Mouse (Mus musculus) E14TG2a.4 (cell line): Measurements from ENCODE around the gene Fer.
"Not testable (repeated sequence)": the region's sequence is repeated elsewhere in the genome, so short reads cannot be mapped to it uniquely, and the experiment has no call there.

Source experiments
- H3K27me3 ChIP-seq: 2 replicates; pipeline ENCODE4 v1.6.1; 2014; ENCODE audit warnings: low read length, control low read depth; ENCODE audit not compliant: insufficient read depth
- H3K36me3 ChIP-seq: 2 replicates; pipeline ENCODE4 v1.6.1; 2014; ENCODE audit warnings: low read length, control low read depth; ENCODE audit not compliant: insufficient read depth
- H3K4me1 ChIP-seq: replicated peaks from 2 replicates; pipeline ENCODE4 v1.6.1; 2014; ENCODE audit warnings: low read depth, low read length, control low read depth
- H3K4me3 ChIP-seq: replicated peaks from 2 replicates; pipeline ENCODE4 v1.5.1; 2014; ENCODE audit warnings: mild to moderate bottlenecking, low read length
- H3K9me3 ChIP-seq: 2 replicates; pipeline ENCODE4 v1.6.1; 2014; ENCODE audit warnings: low read length, control low read depth
- CTCF ChIP-seq: conservative IDR thresholded peaks from 2 replicates; pipeline ENCODE4 v1.5.1; 2014; ENCODE audit warnings: low read length
- NANOG ChIP-seq: IDR thresholded peaks from 2 replicates; pipeline ENCODE4 v1.6.1; 2014; ENCODE audit warnings: borderline replicate concordance, low read length, mixed read lengths
- POU5F1 ChIP-seq: IDR thresholded peaks from 2 replicates; pipeline ENCODE4 v1.6.1; 2014; ENCODE audit warnings: low read length, borderline replicate concordance

Fer gene

DNA sequence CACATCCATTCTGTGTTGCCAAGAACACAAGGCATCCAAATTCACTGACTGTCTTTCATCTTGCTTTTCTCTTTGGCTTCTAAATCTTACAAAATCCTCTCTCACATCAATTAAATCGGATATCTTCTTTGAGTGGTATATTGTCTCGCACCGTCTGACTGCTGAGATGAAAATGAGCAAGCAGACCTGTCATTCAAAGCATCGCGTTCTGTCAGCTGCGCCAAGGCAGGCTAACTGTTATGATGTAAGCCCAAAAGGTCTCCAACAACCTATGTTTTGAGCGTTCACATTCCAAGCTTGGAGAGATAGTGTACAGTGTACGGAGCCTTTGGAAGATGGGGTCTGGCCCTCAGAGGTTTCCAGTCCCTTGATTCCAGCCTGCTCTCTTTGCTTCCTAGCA, 26.2 kb upstream of the Fer start:
- Histone ChIP-seq H3K4me1 (peaks cover 30% of the 10 kb centered on the region), H3K4me3 (no peak overlapping the region), H3K36me3 (no peaks in the 10 kb centered on the region), H3K9me3 (no peaks in the 10 kb centered on the region), H3K27me3 (no peaks in the 10 kb centered on the region)
- no peak for TF ChIP-seq POU5F1
- no peak for TF ChIP-seq CTCF
- TF ChIP-seq NANOG, result no peak

DNA sequence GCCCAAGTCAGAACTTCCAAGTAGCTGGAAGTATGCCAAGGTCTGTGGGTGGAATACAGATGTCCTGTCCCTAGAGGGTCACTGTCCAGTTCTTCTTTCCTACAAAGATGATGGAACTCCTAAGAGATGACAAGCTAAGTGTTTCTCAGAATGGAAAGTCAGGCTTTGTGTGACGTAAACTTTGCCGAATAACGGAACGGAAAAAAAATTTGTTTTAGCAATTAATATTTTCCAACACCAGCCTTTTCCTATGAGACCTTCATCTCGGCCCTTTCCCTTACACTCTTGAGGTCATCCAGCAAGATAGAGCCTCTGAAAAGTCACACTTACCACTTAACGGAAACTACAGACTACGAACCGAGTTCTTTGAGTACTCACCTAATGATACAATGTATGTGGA, 24.7 kb upstream of the Fer start:
- Histone ChIP-seq H3K4me3 (no peak overlapping the region), H3K27me3 (no peaks in the 10 kb centered on the region), H3K36me3 (no peaks in the 10 kb centered on the region), H3K9me3 (no peaks in the 10 kb centered on the region), H3K4me1 (peaks cover 18% of the 10 kb centered on the region)
- TF ChIP-seq NANOG (no peak), CTCF (no peak), POU5F1 (no peak)

DNA sequence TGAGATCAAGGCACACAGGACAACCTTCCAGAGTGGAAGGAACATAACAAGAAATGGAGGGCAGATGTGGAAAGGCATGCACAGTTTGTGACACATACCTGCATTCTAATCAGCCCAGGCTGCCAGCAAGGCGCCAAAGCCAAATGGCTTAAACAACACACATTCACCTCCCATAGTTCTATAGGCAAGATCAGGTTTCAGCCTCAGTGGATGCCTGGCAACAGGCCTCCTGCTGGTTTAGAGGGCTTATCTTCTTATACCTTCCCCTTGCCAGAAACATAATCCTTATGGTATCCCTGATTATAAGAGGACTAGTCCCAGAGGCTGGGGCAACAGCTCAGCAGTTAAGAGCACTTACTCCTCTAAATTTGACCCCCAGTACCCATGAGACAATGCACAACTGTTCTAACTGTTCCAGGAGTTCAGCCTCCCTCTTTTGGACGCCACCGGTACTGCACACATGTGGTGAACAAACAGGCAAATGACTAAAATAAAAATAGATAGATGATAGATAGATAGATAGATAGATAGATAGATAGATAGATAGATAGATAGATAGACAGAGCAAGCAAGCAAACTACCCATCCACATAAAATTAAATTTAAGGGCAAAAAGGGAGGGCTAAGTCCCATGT, 23.1 kb upstream of the Fer start:
- H3K4me1 ChIP-seq, result peaks cover 15% of the 10 kb centered on the region
- TF ChIP-seq CTCF (peak; percentile 66), POU5F1 (no peak)
- no peaks in the 10 kb centered on the region for H3K27me3 ChIP-seq
- no peaks in the 10 kb centered on the region for H3K9me3 ChIP-seq
- H3K4me3 ChIP-seq, result no peak overlapping the region
- no peaks in the 10 kb centered on the region for H3K36me3 ChIP-seq

DNA sequence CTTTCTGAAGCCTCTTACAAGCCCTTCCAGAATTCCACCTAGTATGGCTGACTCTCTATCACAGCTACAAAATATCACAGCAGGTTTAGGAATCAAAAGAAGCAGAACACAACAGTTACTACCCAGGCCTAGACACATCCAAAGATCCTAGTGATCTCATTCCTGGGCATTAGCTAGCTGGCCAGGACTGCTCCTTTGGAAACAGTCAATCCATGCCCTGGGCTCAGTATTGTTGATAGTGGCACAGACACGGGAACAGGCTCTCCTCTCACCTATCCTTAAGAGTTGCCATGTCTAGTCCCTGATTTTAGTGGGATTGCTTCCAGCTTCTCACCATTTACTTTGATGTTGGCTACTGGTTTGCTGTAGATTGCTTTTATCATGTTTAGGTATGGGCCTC, 20.6 kb upstream of the Fer start:
- H3K4me3 ChIP-seq, result no peak overlapping the region
- peaks cover 36% of the 10 kb centered on the region for H3K4me1 ChIP-seq
- no peaks in the 10 kb centered on the region for H3K27me3 ChIP-seq
- no peaks in the 10 kb centered on the region for H3K9me3 ChIP-seq
- H3K36me3 ChIP-seq, result no peaks in the 10 kb centered on the region
- TF ChIP-seq NANOG, result no peak
- no peak for TF ChIP-seq CTCF
- TF ChIP-seq POU5F1, result no peak

DNA sequence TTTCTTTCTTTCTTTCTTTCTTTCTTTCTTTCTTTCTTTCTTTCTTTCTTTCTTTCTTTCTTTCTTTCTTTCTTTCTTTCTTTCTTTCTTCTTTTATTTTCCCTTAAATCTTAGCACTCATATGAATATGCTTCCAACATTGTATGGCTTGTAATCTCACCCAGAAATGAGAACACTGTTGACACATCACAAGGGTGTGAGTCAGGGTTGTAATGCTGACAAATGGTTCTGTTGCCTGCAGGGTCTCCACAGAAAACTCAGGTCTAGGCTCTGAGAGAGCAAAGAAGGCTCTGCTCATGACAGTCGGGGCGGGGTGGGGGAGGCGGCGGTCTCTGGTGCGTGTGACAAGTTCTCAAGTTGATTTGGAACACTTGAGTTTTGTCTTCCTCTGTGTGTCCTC, 17.9 kb upstream of the Fer start:
- TF ChIP-seq POU5F1 (no peak), CTCF (no peak), NANOG (no peak)
- H3K36me3 ChIP-seq, result no peaks in the 10 kb centered on the region
- H3K4me3 ChIP-seq, result no peak overlapping the region
- H3K4me1 ChIP-seq, result peaks cover 32% of the 10 kb centered on the region
- no peaks in the 10 kb centered on the region for H3K27me3 ChIP-seq
- H3K9me3 ChIP-seq, result no peaks in the 10 kb centered on the region

DNA sequence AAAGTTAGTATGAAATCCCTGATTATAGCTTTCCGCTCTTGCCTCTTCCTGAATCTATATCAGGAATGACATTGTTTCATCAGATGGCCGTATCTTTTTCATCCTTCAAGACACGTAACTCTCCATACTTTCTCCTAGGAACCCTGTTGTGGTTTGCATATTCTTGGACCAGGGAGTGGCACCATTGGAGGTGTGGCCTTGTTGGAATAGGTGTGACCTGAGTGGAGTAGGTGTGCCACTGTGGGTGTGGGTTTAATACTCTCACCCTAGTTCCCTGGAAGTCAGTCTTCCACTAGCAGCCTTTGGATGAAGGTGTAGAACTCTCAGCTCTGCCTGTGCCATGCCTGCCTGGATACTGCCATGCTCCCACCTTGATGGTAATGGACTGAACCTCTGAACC, 17.1 kb upstream of the Fer start:
- H3K9me3 ChIP-seq, result not testable (repeated sequence)
- H3K4me1 ChIP-seq, result peaks cover 37% of the 10 kb centered on the region

DNA sequence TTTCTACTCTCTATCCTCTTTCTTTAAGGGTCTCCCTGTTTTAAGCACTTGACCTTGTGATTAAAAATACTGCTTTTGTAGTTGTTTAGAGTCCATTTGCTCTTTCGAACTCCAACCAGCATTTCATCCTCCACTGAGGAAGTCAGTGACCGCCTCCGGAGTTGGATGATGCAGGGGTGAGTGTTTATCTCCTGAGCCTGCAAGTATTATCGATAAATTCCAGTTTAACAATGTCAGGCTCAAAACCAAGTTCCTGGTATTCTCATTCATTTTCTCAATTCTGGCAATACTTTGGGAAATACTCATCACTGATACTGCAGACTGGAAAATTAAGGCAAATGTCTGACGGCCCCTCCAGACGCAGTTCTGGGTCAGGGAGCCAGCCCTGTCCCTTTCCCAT, 13.7 kb upstream of the Fer start:
- H3K4me3 ChIP-seq, result peak overlapping the region; percentile 88
- TF ChIP-seq NANOG (no peak), CTCF (no peak), POU5F1 (no peak)
- H3K36me3 ChIP-seq, result no peaks in the 10 kb centered on the region
- 0 out of 2 replicates have a peak, but pooled peaks cover 2% of the 10 kb centered on the region for H3K27me3 ChIP-seq
- no peaks in the 10 kb centered on the region for H3K9me3 ChIP-seq
- H3K4me1 ChIP-seq, result peaks cover 35% of the 10 kb centered on the region

More for the DNA sequence above, 17.1 kb upstream of the Fer start:
- not testable (repeated sequence) for H3K36me3 ChIP-seq, H3K4me3 ChIP-seq, H3K27me3 ChIP-seq

DNA sequence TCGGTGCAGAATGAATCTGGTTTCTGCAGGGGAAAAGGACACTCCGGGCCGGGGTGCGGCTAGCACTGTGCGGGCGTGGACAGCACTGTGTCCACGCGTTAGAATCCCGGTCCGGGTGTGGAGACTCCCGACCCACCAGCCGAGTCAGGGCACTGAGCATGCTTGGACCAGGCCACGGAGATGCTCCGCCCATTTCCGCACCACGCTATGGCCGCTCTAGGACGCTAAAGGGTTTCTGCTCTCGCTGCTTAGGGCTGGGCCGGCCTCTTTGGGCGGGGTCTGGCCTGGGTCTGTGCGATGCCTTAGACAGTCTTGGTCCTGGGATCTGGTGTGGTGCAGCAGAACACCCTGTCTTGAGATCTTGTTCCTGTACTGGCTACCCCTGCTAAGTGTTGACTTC, 13.3 kb upstream of the Fer start:
- H3K36me3 ChIP-seq, result no peaks in the 10 kb centered on the region
- 0 out of 2 replicates have a peak, but pooled peaks cover 2% of the 10 kb centered on the region for H3K27me3 ChIP-seq
- TF ChIP-seq CTCF (no peak), NANOG (no peak), POU5F1 (no peak)
- peak overlapping the region; percentile 88 for H3K4me3 ChIP-seq
- H3K9me3 ChIP-seq, result no peaks in the 10 kb centered on the region
- H3K4me1 ChIP-seq, result peaks cover 33% of the 10 kb centered on the region

DNA sequence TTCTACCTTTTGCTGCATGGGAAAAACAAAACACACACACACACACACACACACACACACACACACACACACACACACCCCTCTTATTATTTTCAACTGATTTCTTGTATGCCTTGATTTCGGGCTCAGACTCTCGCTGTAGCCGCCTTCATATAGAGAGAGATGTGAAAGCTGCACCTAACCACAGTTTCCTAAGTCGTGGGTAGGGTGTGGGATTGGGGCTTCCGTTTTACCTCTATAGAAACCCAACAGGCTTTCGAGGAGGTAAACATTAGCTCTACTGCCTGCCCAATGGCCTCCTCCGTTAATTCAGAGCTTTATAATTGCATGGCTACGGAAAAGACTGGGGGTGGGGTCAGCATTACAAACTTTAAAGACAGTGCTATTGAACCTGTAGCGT, 12.8 kb upstream of the Fer start:
- no peaks in the 10 kb centered on the region for H3K9me3 ChIP-seq
- peaks cover 31% of the 10 kb centered on the region for H3K4me1 ChIP-seq
- TF ChIP-seq NANOG, result no peak
- no peak for TF ChIP-seq POU5F1
- no peak for TF ChIP-seq CTCF

More for the DNA sequence above, 12.8 kb upstream of the Fer start:
- H3K4me3 ChIP-seq, result no peak overlapping the region; the same call in 1 of the 2 replicates
- H3K36me3 ChIP-seq, result no peaks in the 10 kb centered on the region
- H3K27me3 ChIP-seq, result 0 out of 2 replicates have a peak, but pooled peaks cover 2% of the 10 kb centered on the region
